Mouse (Mus musculus) spleen, embryonic (tissue): ENCODE results near the gene Egfem1.

Experiments used
- CTCF ChIA-PET: fragments of 350-600 bp; sonication (Branson Sonifier 250); formaldehyde crosslinking; loops from one replicate; lab custom pipeline; 2022; lab: Charles Lee

The Egfem1 gene

GRCm38 (mm10) chr3:29134509-29134908, 52.7 kb downstream of the Egfem1 start:
- CTCF ChIA-PET, result interaction anchor here (0.5 kb wide), 1 partner anchor 1536 kb away, joined by 3 read pairs; no protein-coding TSS in a partner anchor

DNA sequence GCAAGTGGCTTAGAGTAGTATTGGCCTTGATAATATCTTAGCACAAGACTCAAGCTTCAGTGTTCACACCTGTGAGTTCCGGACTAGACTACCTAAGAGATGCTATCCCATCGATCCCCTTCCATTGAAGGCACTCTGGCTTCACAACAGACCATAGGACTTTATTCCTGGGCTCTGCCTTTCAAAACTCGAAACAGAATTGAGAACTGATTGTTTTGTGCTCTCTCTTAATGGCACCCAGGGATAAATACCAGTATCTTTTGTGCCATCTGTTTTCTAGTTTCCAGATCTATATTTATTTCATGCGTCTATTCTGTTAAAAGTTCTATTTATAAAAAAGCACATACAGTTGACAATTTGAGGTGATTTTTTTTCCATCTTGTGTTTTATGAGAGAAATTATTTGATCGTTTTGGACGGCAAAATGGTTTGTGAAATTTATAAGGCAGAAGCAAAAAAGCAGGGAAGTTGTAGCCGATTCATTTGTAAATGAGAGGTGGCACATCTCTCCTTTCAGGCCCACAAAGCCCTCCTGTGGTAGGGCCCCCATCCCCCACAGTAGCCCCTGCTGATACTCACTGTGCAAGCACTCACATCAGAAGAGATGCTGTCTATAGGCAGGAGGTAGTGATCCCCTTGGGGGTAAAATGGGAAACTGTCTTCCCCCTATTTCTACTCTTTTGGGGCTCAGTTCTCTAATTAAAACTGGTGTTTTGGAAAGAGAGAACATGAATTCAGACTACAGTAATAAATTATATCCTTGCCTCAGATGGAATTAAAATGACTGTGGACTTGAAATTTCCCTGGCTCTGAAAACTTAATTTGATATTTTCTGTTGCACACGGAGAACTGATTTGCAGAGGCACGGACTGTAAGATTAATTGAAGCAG, 53.6 kb downstream of the Egfem1 start:
- CTCF ChIA-PET, result no interaction called here

- CTCF ChIA-PET, result no interaction called here
Measured at GRCm38 (mm10) chr3:29136065-29136955, 54.5 kb downstream of the Egfem1 start.

DNA sequence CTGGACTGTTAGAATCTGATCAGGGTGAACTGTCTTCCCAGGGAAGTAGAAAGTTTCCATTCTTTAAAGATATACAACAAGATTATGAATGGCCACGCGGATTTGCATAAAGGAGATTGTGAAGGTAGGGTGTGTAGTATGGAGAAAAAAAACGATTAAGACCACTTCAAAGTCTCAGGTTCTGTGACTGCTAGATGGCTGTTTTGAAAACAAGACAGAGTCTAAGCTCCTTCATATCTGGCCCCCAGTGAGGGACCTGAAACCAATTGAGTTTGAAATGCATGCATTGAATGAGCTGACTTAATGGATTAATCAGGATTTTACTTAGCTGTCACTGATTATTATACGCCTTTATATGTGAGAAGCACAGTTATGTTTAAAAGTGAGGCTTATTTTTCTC, 86.6 kb downstream of the Egfem1 start:
- CTCF ChIA-PET, result no interaction called here

DNA sequence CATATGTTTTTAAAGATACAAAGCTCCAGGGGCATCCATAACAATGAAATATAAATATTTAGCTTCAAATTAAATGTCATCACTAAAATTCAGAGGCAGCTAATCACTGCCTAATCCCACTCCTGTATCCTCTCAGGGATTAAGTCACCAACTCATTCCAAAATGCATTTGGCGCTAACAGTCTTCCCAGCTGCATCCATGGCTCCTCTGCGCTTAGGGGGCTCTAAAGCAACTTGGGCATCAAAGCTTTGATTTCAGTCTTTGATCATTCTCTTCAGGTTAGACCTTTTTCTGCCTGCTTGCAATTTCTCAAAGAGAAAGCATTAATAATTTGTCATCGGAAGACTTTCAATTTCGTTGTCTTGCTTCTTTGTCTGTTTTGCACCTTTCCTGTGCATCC, 87.2 kb downstream of the Egfem1 start:
- CTCF ChIA-PET, result no interaction called here

DNA sequence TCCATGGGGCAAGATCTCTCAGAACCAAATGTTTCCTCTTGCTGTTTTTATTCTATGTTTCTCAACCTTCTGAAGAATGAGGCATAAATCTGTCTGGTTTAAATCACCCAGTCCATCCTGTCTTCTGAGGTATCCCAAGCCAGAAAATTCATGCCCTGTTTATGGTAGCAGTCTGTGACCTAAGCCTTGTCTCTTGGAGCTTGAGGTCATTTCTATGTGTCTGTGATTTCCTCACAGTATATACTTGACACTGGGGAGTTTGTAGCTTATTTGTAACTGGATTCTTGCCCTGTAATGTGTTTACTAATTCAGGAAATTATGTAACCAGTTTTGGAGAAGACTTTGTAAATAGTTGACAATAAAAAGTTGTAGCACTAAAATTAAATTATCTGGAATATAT, 95.2 kb downstream of the Egfem1 start:
- CTCF ChIA-PET, result no interaction called here

GRCm38 (mm10) chr3:29182988-29183387, 101.2 kb downstream of the Egfem1 start:
- CTCF ChIA-PET, result no interaction called here

GRCm38 (mm10) chr3:29183615-29184198, 101.9 kb downstream of the Egfem1 start:
- CTCF ChIA-PET, result no interaction called here

DNA sequence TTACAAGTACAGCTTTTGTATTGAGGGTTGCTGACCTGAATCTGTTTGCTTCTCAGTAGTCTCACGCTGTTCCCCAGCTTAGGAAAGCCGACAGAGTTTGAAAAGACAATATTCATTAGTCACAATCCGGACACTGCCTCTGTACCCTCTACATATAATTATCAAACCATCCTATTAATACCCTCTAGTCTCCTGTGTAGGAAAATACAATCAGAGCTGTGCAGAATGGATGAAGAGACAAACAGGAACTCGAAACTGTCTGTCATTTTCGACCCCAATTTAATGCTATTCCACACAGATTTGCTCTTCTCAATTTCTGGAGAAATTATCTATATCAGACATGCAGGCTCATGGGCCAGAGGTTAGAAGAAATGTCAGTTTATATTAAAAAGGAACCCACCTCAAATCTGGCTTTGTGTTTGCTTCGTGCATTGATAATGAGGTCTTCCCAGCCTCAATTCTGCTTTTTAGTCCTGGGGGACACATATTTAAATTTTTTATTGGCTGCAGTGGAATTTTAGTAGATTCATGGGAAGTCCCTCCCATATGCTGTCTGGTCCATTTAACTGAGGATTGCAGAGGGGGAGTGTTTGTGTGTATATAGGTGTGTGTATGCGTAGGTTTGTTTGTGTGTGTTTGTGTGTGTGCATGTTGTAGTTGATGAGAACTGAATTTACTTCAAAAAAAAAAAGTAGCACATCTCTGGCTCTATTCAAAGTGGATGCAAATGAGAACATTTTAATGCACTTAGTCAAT, 102.8 kb downstream of the Egfem1 start:
- CTCF ChIA-PET, result no interaction called here

GRCm38 (mm10) chr3:29190263-29190662, 108.4 kb downstream of the Egfem1 start:
- CTCF ChIA-PET, result no interaction called here

DNA sequence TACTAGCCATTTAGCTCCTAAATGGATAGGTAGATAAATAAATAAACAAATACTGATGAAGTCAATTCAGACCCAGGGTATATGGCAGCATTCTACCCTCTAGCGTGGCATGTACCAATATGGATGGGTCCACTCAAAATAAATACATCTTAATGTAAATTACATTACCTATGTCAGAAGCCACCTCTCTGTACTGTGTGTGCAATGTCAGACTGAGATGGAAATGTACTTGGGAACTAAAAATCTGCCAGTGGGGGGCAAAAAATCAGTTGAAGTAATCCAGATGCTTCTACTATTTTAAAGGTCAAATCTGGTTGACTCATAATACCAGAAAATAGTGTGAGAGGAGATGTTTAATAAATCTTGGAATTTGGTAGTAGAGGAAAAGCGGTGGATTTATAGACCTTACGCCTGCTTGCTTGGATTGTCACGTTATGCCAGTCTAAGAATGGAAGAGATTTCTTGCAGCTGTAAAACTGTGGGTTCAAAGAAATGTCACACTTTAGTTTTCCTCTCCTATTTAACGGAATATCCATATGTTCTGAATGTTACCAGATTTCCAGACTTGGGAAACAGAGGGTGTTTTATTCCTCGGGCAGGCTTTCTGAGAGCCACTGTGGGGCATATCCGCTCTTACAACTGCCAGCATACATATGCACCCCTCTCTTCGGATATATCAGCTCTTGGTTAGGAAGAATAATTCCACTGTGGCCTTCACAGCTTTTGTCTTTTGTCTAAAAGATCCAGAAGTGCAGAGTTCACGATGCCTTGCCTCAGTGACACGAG, 116.1 kb downstream of the Egfem1 start:
- CTCF ChIA-PET, result no interaction called here

DNA sequence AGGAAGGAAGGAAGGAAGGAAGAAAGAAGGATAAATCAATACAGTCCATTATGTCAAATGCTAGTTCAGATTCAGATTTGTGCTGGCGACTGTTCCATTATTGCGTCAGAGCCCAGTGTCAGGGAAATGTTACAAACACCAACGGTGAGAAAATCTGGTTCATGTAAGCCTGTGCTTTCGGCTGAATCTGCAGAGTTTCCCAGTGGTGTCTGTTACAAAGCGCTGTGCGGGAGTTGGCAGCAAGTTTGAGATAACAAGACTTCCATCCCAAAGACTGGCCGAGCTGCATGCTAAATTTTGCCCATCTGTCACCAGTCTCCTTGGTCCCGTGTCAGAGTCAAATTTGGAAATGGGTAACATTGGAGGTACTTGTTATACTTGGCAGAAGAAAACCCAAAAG, 118.8 kb downstream of the Egfem1 start:
- CTCF ChIA-PET, result no interaction called here

GRCm38 (mm10) chr3:29202536-29202935, 120.7 kb downstream of the Egfem1 start:
- CTCF ChIA-PET, result no interaction called here

DNA sequence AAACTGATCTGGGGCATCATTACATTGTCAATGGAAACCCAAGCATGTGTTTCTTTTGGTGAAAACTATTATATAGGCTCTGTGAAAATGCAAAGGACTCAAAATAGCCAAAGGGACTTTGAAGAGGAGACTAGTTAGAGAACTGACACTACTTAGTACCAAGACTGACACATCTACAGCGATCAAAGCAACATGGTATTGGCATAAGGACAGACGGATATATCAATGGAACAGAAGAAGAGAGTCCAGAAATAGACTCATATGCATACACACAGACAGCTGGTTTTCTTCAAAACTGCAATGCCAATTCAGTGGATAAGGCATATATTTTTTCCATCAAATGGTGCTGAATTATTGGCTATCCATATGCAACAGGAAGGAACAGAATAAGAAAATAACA, 140.6 kb downstream of the Egfem1 start:
- CTCF ChIA-PET, result no interaction called here

DNA sequence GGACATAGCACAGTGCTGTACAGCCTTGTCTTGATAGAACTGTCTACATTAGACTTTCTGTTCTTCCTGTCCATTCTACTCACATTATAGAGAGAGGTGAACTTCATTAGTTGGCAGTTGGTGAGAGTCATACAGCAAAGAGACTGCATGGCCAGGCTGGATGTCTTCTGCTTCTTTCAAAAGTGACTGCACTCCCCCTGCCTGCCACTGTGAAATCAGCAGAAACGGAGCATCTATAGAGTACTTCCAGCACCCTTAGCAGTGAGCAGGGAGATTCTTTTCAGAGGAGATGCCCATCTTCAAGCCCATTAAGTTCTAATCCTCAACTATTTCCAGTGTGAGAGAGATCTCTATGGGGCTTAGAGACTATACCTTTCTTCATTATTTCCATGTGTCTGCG, 147.9 kb downstream of the Egfem1 start:
- CTCF ChIA-PET, result no interaction called here

GRCm38 (mm10) chr3:29235477-29235876, 153.7 kb downstream of the Egfem1 start:
- CTCF ChIA-PET, result no interaction called here

DNA sequence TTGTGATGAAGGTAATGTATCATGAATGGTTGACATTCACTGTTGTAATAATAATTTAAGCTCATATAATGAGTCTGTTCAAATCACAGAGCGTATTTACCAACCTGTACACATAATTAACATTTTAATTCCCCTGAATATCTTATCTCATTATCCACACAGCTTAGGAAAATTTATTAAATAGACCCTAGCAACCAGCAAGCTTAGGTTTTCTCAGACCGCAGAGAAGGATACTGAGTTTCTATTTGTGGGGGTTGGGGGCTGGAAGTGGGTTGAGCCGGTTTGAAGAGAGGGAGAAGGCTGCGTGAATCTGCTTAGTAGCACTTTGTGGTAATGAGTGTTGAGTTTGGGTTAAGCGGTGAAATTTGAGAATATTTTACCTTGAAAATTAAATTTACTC, 154.7 kb downstream of the Egfem1 start:
- CTCF ChIA-PET, result no interaction called here

GRCm38 (mm10) chr3:29243600-29243999, 161.8 kb downstream of the Egfem1 start:
- CTCF ChIA-PET, result no interaction called here

- CTCF ChIA-PET, result no interaction called here
Measured at GRCm38 (mm10) chr3:29291633-29292032, 209.8 kb downstream of the Egfem1 start.

- CTCF ChIA-PET, result no interaction called here
Measured at GRCm38 (mm10) chr3:29292251-29292650, 210.4 kb downstream of the Egfem1 start.

DNA sequence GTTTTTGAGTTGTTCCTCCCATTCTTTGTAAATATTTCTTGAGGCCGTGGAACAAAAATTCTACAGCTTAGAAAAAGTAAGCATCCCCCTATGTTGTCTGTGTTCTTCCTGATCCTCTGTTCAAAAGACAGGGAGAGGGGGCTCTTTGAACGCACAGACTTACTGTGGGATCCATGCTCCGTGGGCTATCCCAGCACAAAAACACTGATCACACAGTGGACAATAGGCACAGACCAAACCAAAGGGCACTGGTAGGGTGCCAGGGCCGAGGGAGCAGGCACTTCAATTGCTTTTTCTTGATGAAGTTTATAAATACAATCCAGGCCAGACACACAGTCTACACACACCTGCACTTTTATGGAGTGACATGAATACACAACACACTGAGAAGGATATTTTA, 211.4 kb downstream of the Egfem1 start:
- CTCF ChIA-PET, result no interaction called here
